Mouse (Mus musculus) kidney, postnatal 0 days (tissue): ENCODE data around the gene Anxa4. TPM values are rescaled to one million over a fixed set of nuclear protein-coding genes. Genes with fewer than 3 reads are reported as not detected.
A peak's percentile ranks its signal among the peaks of the same experiment; 100 is the strongest.

ENCODE experiments used
- ATAC-seq: fragments of 200-750 bp; cut with Nextera tagmentation; replicated peaks from 2 replicates; pipeline ENCODE4 v1.8.0; 2017; ENCODE audit warnings: low read depth, moderate number of reproducible peaks, moderate TSS enrichment, moderate library complexity; ENCODE audit not compliant: low FRiP score
- DNase-seq: peaks from one replicate; pipeline ENCODE4 v3.0.0-alpha.2; 2016; ENCODE audit warnings: low spot score
- H3K27ac ChIP-seq: fragments of 300-500 bp; sonication (generic); 2 replicates; pipeline ENCODE4 v1.5.1; 2014; ENCODE audit warnings: mild to moderate bottlenecking
- H3K27me3 ChIP-seq: fragments of 300-500 bp; sonication (generic); 2 replicates; pipeline ENCODE4 v1.6.1; 2014; ENCODE audit warnings: low read length, mixed read lengths; ENCODE audit not compliant: insufficient read depth
- H3K36me3 ChIP-seq: fragments of 300-500 bp; sonication (generic); 2 replicates; pipeline ENCODE4 v1.6.1; 2014; ENCODE audit warnings: low read length, mixed read lengths; ENCODE audit not compliant: insufficient read depth
- H3K4me1 ChIP-seq: fragments of 300-500 bp; sonication (generic); replicated peaks from 2 replicates; pipeline ENCODE4 v1.6.1; 2014; ENCODE audit warnings: antibody characterized with exemption, low read length, mixed read lengths; ENCODE audit not compliant: insufficient read depth
- H3K4me2 ChIP-seq: fragments of 300-500 bp; sonication (generic); 2 replicates; pipeline ENCODE4 v1.6.1; 2014; ENCODE audit warnings: mild to moderate bottlenecking, low read length, moderate library complexity, mixed read lengths
- H3K4me3 ChIP-seq: fragments of 300-500 bp; sonication (generic); replicated peaks from 2 replicates; pipeline ENCODE4 v1.5.1; 2014; ENCODE audit warnings: low read depth, low read length
- H3K9ac ChIP-seq: fragments of 300-500 bp; sonication (generic); 2 replicates; pipeline ENCODE4 v1.6.1; 2014; ENCODE audit warnings: low read depth, low read length
- H3K9me3 ChIP-seq: fragments of 300-500 bp; sonication (generic); replicated peaks from 2 replicates; pipeline ENCODE4 v1.6.1; 2016; ENCODE audit warnings: low read length, inconsistent platforms, mixed read lengths
- CTCF ChIP-seq: IDR thresholded peaks from 2 replicates; pipeline ENCODE4 v1.5.1; 2016; ENCODE audit warnings: antibody characterized with exemption, low read depth, mild to moderate bottlenecking, moderate library complexity
- WGBS: fragments of 180-500 bp; shearing (Covaris S2); extraction: QIAGEN DNeasy Blood & Tissue Kit; methylation state at CpG from one replicate; pipeline ENCODE4 v1.1.7; 2014; 5-methylcytosine and 5-hydroxymethylcytosine counted together
- polyA plus RNA-seq: library from polyadenylated mRNA; unstranded; fragments of >200 nt; fragmentation: Nextera tagmentation; extraction: Ambion mirVana; gene quantifications from 2 replicates; pipeline ENCODE4 v1.2.1, GENCODE M21; 2015

Gene Anxa4
- polyA plus RNA-seq, 1 experiment from 2014 or later: 76.3 TPM

- DNase-seq (no peak), ATAC-seq (no peak)
- Histone ChIP-seq H3K27ac (no peak overlapping the region), H3K9ac (no peak overlapping the region), H3K27me3 (no peaks in the 10 kb centered on the region), H3K9me3 (no peaks in the 10 kb centered on the region), H3K4me1 (no peaks in the 10 kb centered on the region), H3K4me3 (no peak overlapping the region), H3K4me2 (no peak overlapping the region), H3K36me3 (no peaks in the 10 kb centered on the region)
- WGBS: 75% methylated on average over 7 of the region's 7 CpGs
- no peak for TF ChIP-seq CTCF
Observed at GRCm38 (mm10) chr6:86772631-86773030, 20.8 kb downstream of the Anxa4 start.

- no peak overlapping the region for H3K4me3 ChIP-seq
- H3K4me1 ChIP-seq: no peaks in the 10 kb centered on the region
- no peaks in the 10 kb centered on the region for H3K9me3 ChIP-seq
- ATAC-seq (no peak; the same call in 1 of the 2 replicates), DNase-seq (peak; percentile 10)
- WGBS: 68% methylated on average over 4 of the region's 4 CpGs
- no peaks in the 10 kb centered on the region for H3K36me3 ChIP-seq
- no peak overlapping the region for H3K9ac ChIP-seq
- no peak overlapping the region for H3K27ac ChIP-seq
- H3K27me3 ChIP-seq: no peaks in the 10 kb centered on the region
- H3K4me2 ChIP-seq: no peak overlapping the region
- no peak for TF ChIP-seq CTCF
Observed at GRCm38 (mm10) chr6:86768938-86769337, 24.4 kb downstream of the Anxa4 start.

GRCm38 (mm10) chr6:86768186-86768776, 25.1 kb downstream of the Anxa4 start:
- TF ChIP-seq CTCF: no peak
- Histone ChIP-seq H3K4me3 (no peak overlapping the region), H3K9ac (no peak overlapping the region), H3K4me2 (no peak overlapping the region), H3K9me3 (no peaks in the 10 kb centered on the region), H3K27ac (no peak overlapping the region), H3K27me3 (no peaks in the 10 kb centered on the region), H3K36me3 (no peaks in the 10 kb centered on the region), H3K4me1 (no peaks in the 10 kb centered on the region)
- ATAC-seq (no peak), DNase-seq (no peak)
- 78% methylated on average over 4 of the region's 4 CpGs for WGBS

- WGBS: 72% methylated on average over 3 of the region's 3 CpGs
- Histone ChIP-seq H3K9me3 (no peaks in the 10 kb centered on the region), H3K9ac (no peak overlapping the region), H3K36me3 (no peaks in the 10 kb centered on the region), H3K27ac (no peak overlapping the region), H3K4me2 (no peak overlapping the region), H3K4me1 (no peaks in the 10 kb centered on the region), H3K27me3 (no peaks in the 10 kb centered on the region), H3K4me3 (no peak overlapping the region)
- TF ChIP-seq CTCF: no peak
- ATAC-seq: no peak
- DNase-seq: no peak
Observed at GRCm38 (mm10) chr6:86767465-86767864, 25.9 kb downstream of the Anxa4 start.

GRCm38 (mm10) chr6:86765637-86766059, 27.7 kb downstream of the Anxa4 start:
- H3K4me3 ChIP-seq: no peak overlapping the region
- H3K9me3 ChIP-seq: no peaks in the 10 kb centered on the region
- no peak overlapping the region for H3K9ac ChIP-seq
- DNase-seq (peak; percentile 53), ATAC-seq (peak; percentile 77)
- H3K4me1 ChIP-seq: no peaks in the 10 kb centered on the region
- H3K4me2 ChIP-seq: no peak overlapping the region
- H3K27me3 ChIP-seq: no peaks in the 10 kb centered on the region
- 45% methylated on average over 6 of the region's 6 CpGs for WGBS
- H3K36me3 ChIP-seq: peaks cover under 1% of the 10 kb centered on the region; the same call in 1 of the 2 replicates
- TF ChIP-seq CTCF: peak; percentile 34; the same call in 1 of the 2 replicates
- peak overlapping the region; percentile 20; the same call in 1 of the 2 replicates for H3K27ac ChIP-seq

- ATAC-seq (no peak), DNase-seq (no peak)
- Histone ChIP-seq H3K27ac (no peak overlapping the region), H3K4me1 (no peaks in the 10 kb centered on the region), H3K9me3 (no peaks in the 10 kb centered on the region), H3K4me3 (no peak overlapping the region), H3K36me3 (0 out of 2 replicates have a peak, but pooled peaks cover 11% of the 10 kb centered on the region), H3K27me3 (no peaks in the 10 kb centered on the region), H3K9ac (no peak overlapping the region), H3K4me2 (no peak overlapping the region)
- 89% methylated on average over 10 of the region's 10 CpGs for WGBS
- TF ChIP-seq CTCF: peak; percentile 35; the same call in 1 of the 2 replicates
Observed at GRCm38 (mm10) chr6:86754105-86754863, 39.1 kb downstream of the Anxa4 start.
